Mouse (Mus musculus): ENCODE data around the gene Mfsd4b5.

- TF ChIP-seq FLI1 (IDR thresholded peaks at IDR 0.05; ENCODE audit: low read length) (no peak), GATA1 (IDR thresholded peaks at IDR 0.05; ENCODE audit: borderline replicate concordance, low read length) (no peak)
These were observed 38.3 kb upstream of the Mfsd4b5 start, which contains the start of gene Mfsd4b1 for GRCm38 (mm10) chr10:40024554-40025428.

Data from megakaryocyte, embryonic 14.5 days (primary cell).